Mouse (Mus musculus) neural tube, embryonic 15.5 days (tissue): ENCODE results near the gene Carnmt1. TPM values are rescaled to one million over a fixed set of nuclear protein-coding genes. Genes with fewer than 3 reads are reported as not detected.

Experiments used
- ATAC-seq: fragments of 200-750 bp; cut with Nextera tagmentation; 2 replicates; pipeline ENCODE4 v1.8.0; 2017; ENCODE audit warnings: mild to moderate bottlenecking, moderate TSS enrichment, moderate library complexity; ENCODE audit not compliant: low FRiP score
- H3K27ac ChIP-seq: fragments of 300-500 bp; sonication (generic); replicated peaks from 2 replicates; pipeline ENCODE4 v1.5.1; 2015; ENCODE audit warnings: mild to moderate bottlenecking, inconsistent platforms
- H3K27me3 ChIP-seq: fragments of 300-500 bp; sonication (generic); replicated peaks from 2 replicates; pipeline ENCODE4 v1.6.1; 2015; ENCODE audit warnings: inconsistent platforms
- H3K36me3 ChIP-seq: fragments of 300-500 bp; sonication (generic); 2 replicates; pipeline ENCODE4 v1.6.1; 2015; ENCODE audit warnings: inconsistent platforms
- H3K4me1 ChIP-seq: fragments of 300-500 bp; sonication (generic); 2 replicates; pipeline ENCODE4 v1.6.1; 2015; ENCODE audit warnings: inconsistent platforms
- H3K4me2 ChIP-seq: fragments of 300-500 bp; sonication (generic); 2 replicates; pipeline ENCODE4 v1.6.1; 2015; ENCODE audit warnings: inconsistent platforms, mild to moderate bottlenecking, moderate library complexity
- H3K4me3 ChIP-seq: fragments of 300-500 bp; sonication (generic); replicated peaks from 2 replicates; pipeline ENCODE4 v1.5.1; 2015; ENCODE audit warnings: mild to moderate bottlenecking, inconsistent platforms
- H3K9ac ChIP-seq: fragments of 300-500 bp; sonication (generic); replicated peaks from 2 replicates; pipeline ENCODE4 v1.6.1; 2015; ENCODE audit warnings: mild to moderate bottlenecking, inconsistent platforms
- H3K9me3 ChIP-seq: fragments of 300-500 bp; sonication (generic); replicated peaks from 2 replicates; pipeline ENCODE4 v1.6.1; 2016; ENCODE audit warnings: inconsistent platforms
- WGBS: fragments of 180-500 bp; shearing (Covaris S2); methylation state at CpG from one replicate; pipeline ENCODE4 v1.1.7; 2015; ENCODE audit warnings: mixed read lengths; 5-methylcytosine and 5-hydroxymethylcytosine counted together
- polyA plus RNA-seq: library from polyadenylated mRNA; unstranded; fragments of >200 nt; fragmentation: Nextera tagmentation; extraction: Ambion mirVana; gene quantifications from 2 replicates; pipeline ENCODE4 v1.2.1, GENCODE M21; 2015

The Carnmt1 gene
- polyA plus RNA-seq, 1 experiment from 2014 or later: 12.7 TPM

GRCm38 (mm10) chr19:18720337-18720736 lies 49.8 kb downstream of the Carnmt1 start:
- H3K4me2 ChIP-seq: no peak overlapping the region
- ATAC-seq: no peak
- no peak overlapping the region for H3K4me3 ChIP-seq
- no peak overlapping the region for H3K9ac ChIP-seq
- H3K27ac ChIP-seq: no peak overlapping the region
- H3K9me3 ChIP-seq: no peaks in the 10 kb centered on the region
- no peaks in the 10 kb centered on the region for H3K27me3 ChIP-seq
- H3K4me1 ChIP-seq: peaks cover 6% of the 10 kb centered on the region; the same call in 1 of the 2 replicates
- H3K36me3 ChIP-seq: peaks cover 4% of the 10 kb centered on the region; the same call in 1 of the 2 replicates
- WGBS: 93% methylated on average over 3 of the region's 3 CpGs

GRCm38 (mm10) chr19:18725186-18725585 lies 54.6 kb downstream of the Carnmt1 start:
- 91% methylated on average over 2 of the region's 2 CpGs for WGBS
- no peaks in the 10 kb centered on the region for H3K9me3 ChIP-seq

GRCm38 (mm10) chr19:18730255-18730654 lies 59.7 kb downstream of the Carnmt1 start:
- Histone ChIP-seq H3K4me2 (no peak overlapping the region), H3K27ac (no peak overlapping the region), H3K27me3 (no peaks in the 10 kb centered on the region), H3K4me1 (no peaks in the 10 kb centered on the region), H3K4me3 (no peak overlapping the region), H3K36me3 (no peaks in the 10 kb centered on the region), H3K9ac (no peak overlapping the region), H3K9me3 (no peaks in the 10 kb centered on the region)
- 68% methylated on average over 7 of the region's 7 CpGs for WGBS
- no peak for ATAC-seq

More at GRCm38 (mm10) chr19:18725186-18725585, 54.6 kb downstream of the Carnmt1 start:
- Histone ChIP-seq H3K4me2 (no peak overlapping the region), H3K4me3 (no peak overlapping the region), H3K9ac (no peak overlapping the region), H3K4me1 (no peaks in the 10 kb centered on the region), H3K36me3 (no peaks in the 10 kb centered on the region), H3K27me3 (no peaks in the 10 kb centered on the region), H3K27ac (no peak overlapping the region)
- ATAC-seq: no peak

GRCm38 (mm10) chr19:18731077-18731476 lies 60.5 kb downstream of the Carnmt1 start:
- H3K4me2 ChIP-seq: no peak overlapping the region
- H3K9me3 ChIP-seq: no peaks in the 10 kb centered on the region
- ATAC-seq: no peak
- no peaks in the 10 kb centered on the region for H3K36me3 ChIP-seq
- no peak overlapping the region for H3K9ac ChIP-seq
- no peak overlapping the region for H3K27ac ChIP-seq
- H3K4me3 ChIP-seq: no peak overlapping the region
- WGBS: 56% methylated on average over 7 of the region's 7 CpGs
- no peaks in the 10 kb centered on the region for H3K4me1 ChIP-seq
- no peaks in the 10 kb centered on the region for H3K27me3 ChIP-seq

GRCm38 (mm10) chr19:18735901-18736300 lies 65.3 kb downstream of the Carnmt1 start:
- H3K4me3 ChIP-seq: no peak overlapping the region
- no peaks in the 10 kb centered on the region for H3K9me3 ChIP-seq
- H3K4me1 ChIP-seq: no peaks in the 10 kb centered on the region
- 93% methylated on average over 4 of the region's 4 CpGs for WGBS
- no peak overlapping the region for H3K4me2 ChIP-seq
- no peak for ATAC-seq
- no peaks in the 10 kb centered on the region for H3K36me3 ChIP-seq
- no peak overlapping the region for H3K9ac ChIP-seq
- no peak overlapping the region for H3K27ac ChIP-seq
- no peaks in the 10 kb centered on the region for H3K27me3 ChIP-seq

GRCm38 (mm10) chr19:18739146-18739545 lies 68.6 kb downstream of the Carnmt1 start:
- H3K4me2 ChIP-seq: no peak overlapping the region
- 84% methylated on average over 7 of the region's 7 CpGs for WGBS
- no peak overlapping the region for H3K9ac ChIP-seq

GRCm38 (mm10) chr19:18743946-18744345 lies 73.4 kb downstream of the Carnmt1 start:
- WGBS: 87% methylated on average over 5 of the region's 5 CpGs
- no peaks in the 10 kb centered on the region for H3K9me3 ChIP-seq
- H3K27me3 ChIP-seq: no peaks in the 10 kb centered on the region
- H3K36me3 ChIP-seq: no peaks in the 10 kb centered on the region
- ATAC-seq: no peak
- no peak overlapping the region for H3K9ac ChIP-seq
- no peak overlapping the region for H3K4me2 ChIP-seq
- no peak overlapping the region for H3K4me3 ChIP-seq
- no peak overlapping the region for H3K27ac ChIP-seq
- H3K4me1 ChIP-seq: no peaks in the 10 kb centered on the region

More at GRCm38 (mm10) chr19:18739146-18739545, 68.6 kb downstream of the Carnmt1 start:
- no peak for ATAC-seq
- Histone ChIP-seq H3K27ac (no peak overlapping the region), H3K4me1 (no peaks in the 10 kb centered on the region), H3K36me3 (no peaks in the 10 kb centered on the region), H3K9me3 (no peaks in the 10 kb centered on the region), H3K4me3 (no peak overlapping the region), H3K27me3 (no peaks in the 10 kb centered on the region)

- H3K9me3 ChIP-seq: no peaks in the 10 kb centered on the region
- 93% methylated on average over 5 of the region's 5 CpGs for WGBS
- no peak overlapping the region for H3K4me2 ChIP-seq
- H3K27me3 ChIP-seq: peaks cover 14% of the 10 kb centered on the region; the same call in 1 of the 2 replicates
- H3K36me3 ChIP-seq: no peaks in the 10 kb centered on the region
- no peak overlapping the region for H3K27ac ChIP-seq
- ATAC-seq: no peak
- H3K4me3 ChIP-seq: no peak overlapping the region
- H3K4me1 ChIP-seq: peaks cover 9% of the 10 kb centered on the region
- no peak overlapping the region for H3K9ac ChIP-seq
Measured at GRCm38 (mm10) chr19:18746576-18747340, 76.2 kb downstream of the Carnmt1 start.

- no peaks in the 10 kb centered on the region for H3K9me3 ChIP-seq
- ATAC-seq: no peak
- WGBS: 95% methylated on average over 4 of the region's 4 CpGs
- H3K4me1 ChIP-seq: peaks cover 9% of the 10 kb centered on the region
- H3K36me3 ChIP-seq: no peaks in the 10 kb centered on the region
- no peak overlapping the region for H3K9ac ChIP-seq
- peaks cover 14% of the 10 kb centered on the region; the same call in 1 of the 2 replicates for H3K27me3 ChIP-seq
- H3K4me2 ChIP-seq: no peak overlapping the region
- no peak overlapping the region for H3K4me3 ChIP-seq
- H3K27ac ChIP-seq: no peak overlapping the region
Measured at GRCm38 (mm10) chr19:18747379-18747778, 76.8 kb downstream of the Carnmt1 start.

GRCm38 (mm10) chr19:18749598-18750339 lies 79.2 kb downstream of the Carnmt1 start, which contains the start of gene Trpm6:
Gene Trpm6, plus strand, starts transcription at chr19:18749983.
- 8% methylated on average over 41 of the region's 41 CpGs for WGBS
- H3K9ac ChIP-seq: peak within 1 kb of the TSS; percentile 5; the same call in 1 of the 2 replicates
- H3K36me3 ChIP-seq: no peaks in the 10 kb centered on the region
- no peak for ATAC-seq
- peaks cover 14% of the 10 kb centered on the region; the same call in 1 of the 2 replicates for H3K27me3 ChIP-seq
- H3K4me1 ChIP-seq: peaks cover 9% of the 10 kb centered on the region
- H3K9me3 ChIP-seq: no peaks in the 10 kb centered on the region
- peak within 1 kb of the TSS; percentile 60 for H3K4me2 ChIP-seq
- H3K27ac ChIP-seq: no peak within 1 kb of the TSS
- peak within 1 kb of the TSS; percentile 38 for H3K4me3 ChIP-seq
